Mouse (Mus musculus) adrenal gland, adult 18-20 months (tissue): ENCODE data around the gene Btk. TPM values are rescaled to one million over a fixed set of nuclear protein-coding genes. Genes with fewer than 3 reads are reported as not detected.

Experiments
- total RNA-seq, 2 experiments: library from RNA; stranded (reverse); gene quantifications; 1 replicate in 1 of 2; 2 replicates in 1 of 2; pipeline ENCODE4 v1.2.3; 2021

The Btk gene
- total RNA-seq, 2 experiments from 2014 or later = 0.93 to 1.9 TPM

Other genes starting within 250 kb of the Btk start
- under 1 TPM; 0.30 to 0.32 TPM for gene Drp2, start 179.0 kb downstream of the Btk start, total RNA-seq
- not detected for gene Taf7l, start 107.1 kb downstream of the Btk start, total RNA-seq
- 10 to 100 TPM; 31.3 to 36.7 TPM for gene Timm8a1, start 41.7 kb downstream of the Btk start, total RNA-seq
- gene Rpl36a, start 2.1 kb upstream of the Btk start, total RNA-seq = 100 to 1,000 TPM; 229 to 239 TPM
- gene Gla, start 17.6 kb upstream of the Btk start, total RNA-seq = 10 to 100 TPM; 13.0 to 13.1 TPM
- 100 to 1,000 TPM; 114 to 120 TPM for gene Hnrnph2, start 17.6 kb upstream of the Btk start, total RNA-seq
- 10 to 100 TPM in 1 of 2 experiments, 1 to 10 TPM in 1; 6.6 to 12.5 TPM for gene Armcx4, start 102.9 kb upstream of the Btk start, total RNA-seq
- 10 to 100 TPM; 14.9 to 16.2 TPM for gene Armcx1, start 134.4 kb upstream of the Btk start, total RNA-seq
- 1 to 10 TPM; 6.0 to 8.8 TPM for gene Armcx6, start 167.8 kb upstream of the Btk start, total RNA-seq
- 10 to 100 TPM; 49.9 to 53.5 TPM for gene Armcx3, start 173.0 kb upstream of the Btk start, total RNA-seq
- 10 to 100 TPM; 26.2 to 39.3 TPM for gene Armcx2, start 225.7 kb upstream of the Btk start, total RNA-seq